Mouse (Mus musculus) hindbrain, postnatal 0 days (tissue): ENCODE data around the gene Flvcr2. TPM values are rescaled to one million over a fixed set of nuclear protein-coding genes. Genes with fewer than 3 reads are reported as not detected.

Experiments
- ATAC-seq: fragments of 200-750 bp; cut with Nextera tagmentation; 2 replicates; pipeline ENCODE4 v1.8.0; 2017; ENCODE audit warnings: mild to moderate bottlenecking, moderate TSS enrichment, moderate library complexity
- DNase-seq: peaks from one replicate; pipeline ENCODE4 v3.0.0-alpha.2; 2015; ENCODE audit warnings: low spot score
- H3K27ac ChIP-seq: fragments of 300-500 bp; sonication (generic); 2 replicates; pipeline ENCODE4 v1.5.1; 2014; ENCODE audit warnings: mild to moderate bottlenecking
- H3K27me3 ChIP-seq: fragments of 300-500 bp; sonication (generic); 2 replicates; pipeline ENCODE4 v1.6.1; 2014; ENCODE audit warnings: low read length, mixed read lengths; ENCODE audit not compliant: insufficient read depth
- H3K36me3 ChIP-seq: fragments of 300-500 bp; sonication (generic); 2 replicates; pipeline ENCODE4 v1.6.1; 2014; ENCODE audit warnings: low read length, mixed read lengths; ENCODE audit not compliant: insufficient read depth
- H3K4me1 ChIP-seq: fragments of 300-500 bp; sonication (generic); 2 replicates; pipeline ENCODE4 v1.6.1; 2014; ENCODE audit warnings: antibody characterized with exemption, low read length, mixed read lengths; ENCODE audit not compliant: insufficient read depth
- H3K4me2 ChIP-seq: fragments of 300-500 bp; sonication (generic); 2 replicates; pipeline ENCODE4 v1.6.1; 2014; ENCODE audit warnings: low read depth, mild to moderate bottlenecking, low read length, moderate library complexity, mixed read lengths
- H3K4me3 ChIP-seq: fragments of 300-500 bp; sonication (generic); 2 replicates; pipeline ENCODE4 v1.5.1; 2014; ENCODE audit warnings: low read length
- H3K9ac ChIP-seq: fragments of 300-500 bp; sonication (generic); replicated peaks from 2 replicates; pipeline ENCODE4 v1.6.1; 2014; ENCODE audit warnings: mild to moderate bottlenecking, low read length, moderate library complexity, mixed read lengths
- H3K9me3 ChIP-seq: fragments of 300-500 bp; sonication (generic); 2 replicates; pipeline ENCODE4 v1.6.1; 2016; ENCODE audit warnings: low read length, mixed read lengths
- CTCF ChIP-seq: IDR thresholded peaks from 2 replicates; pipeline ENCODE4 v1.5.1; 2016; ENCODE audit warnings: antibody characterized with exemption, control low read depth, low read depth
- WGBS: fragments of 180-500 bp; shearing (Covaris S2); extraction: QIAGEN DNeasy Blood & Tissue Kit; methylation state at CpG from one replicate; pipeline ENCODE4 v1.1.7; 2014; 5-methylcytosine and 5-hydroxymethylcytosine counted together
- polyA plus RNA-seq: library from polyadenylated mRNA; unstranded; fragments of >200 nt; fragmentation: Nextera tagmentation; extraction: Ambion mirVana; gene quantifications from 2 replicates; pipeline ENCODE4 v1.2.1, GENCODE M21; 2015
- total RNA-seq: library from RNA; depleted of rRNA; stranded (reverse); fragments of >200 nt; gene quantifications from 2 replicates; pipeline ENCODE4 v1.2.3, GENCODE M21; 2014

Gene Flvcr2
- total and polyA plus RNA-seq, 2 experiments from 2014 or later, result 4.3 to 9.5 TPM

GRCm38 (mm10) chr12:85848164-85848958, 102.0 kb downstream of the Flvcr2 start:
- ATAC-seq (peak; percentile 66; the same call in 1 of the 2 replicates), DNase-seq (peak; percentile 67)
- no peak overlapping the region for H3K4me3 ChIP-seq
- H3K27ac ChIP-seq, result no peak overlapping the region
- no peaks in the 10 kb centered on the region for H3K27me3 ChIP-seq
- H3K4me1 ChIP-seq, result no peaks in the 10 kb centered on the region
- WGBS, result 83% methylated on average over 7 of the region's 7 CpGs
- H3K4me2 ChIP-seq, result no peak overlapping the region
- H3K9ac ChIP-seq, result no peak overlapping the region
- peaks cover 8% of the 10 kb centered on the region; the same call in 1 of the 2 replicates for H3K36me3 ChIP-seq
- peak; percentile 78 for TF ChIP-seq CTCF
- no peaks in the 10 kb centered on the region for H3K9me3 ChIP-seq

DNA sequence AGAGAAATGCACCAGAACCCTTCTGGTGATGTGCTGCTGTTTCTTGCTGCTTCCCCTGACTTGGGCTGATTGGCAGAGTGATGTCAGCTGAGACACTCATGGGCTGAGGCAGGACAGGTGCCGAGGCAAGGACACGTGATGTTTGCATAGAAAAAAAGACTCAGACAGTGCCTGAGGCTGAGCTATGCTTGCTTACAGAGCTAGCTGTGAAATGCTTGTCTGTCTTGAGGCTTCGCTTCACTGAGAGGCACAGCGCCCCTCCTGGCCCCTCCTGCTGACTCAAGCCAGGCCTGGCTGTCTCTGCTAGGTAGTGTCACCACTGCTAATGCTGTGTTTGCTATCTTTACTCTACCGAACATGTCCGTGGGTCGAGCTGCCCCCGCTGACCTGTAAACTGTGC, 104.3 kb downstream of the Flvcr2 start:
- TF ChIP-seq CTCF, result no peak
- WGBS, result 89% methylated on average over 8 of the region's 8 CpGs

DNA sequence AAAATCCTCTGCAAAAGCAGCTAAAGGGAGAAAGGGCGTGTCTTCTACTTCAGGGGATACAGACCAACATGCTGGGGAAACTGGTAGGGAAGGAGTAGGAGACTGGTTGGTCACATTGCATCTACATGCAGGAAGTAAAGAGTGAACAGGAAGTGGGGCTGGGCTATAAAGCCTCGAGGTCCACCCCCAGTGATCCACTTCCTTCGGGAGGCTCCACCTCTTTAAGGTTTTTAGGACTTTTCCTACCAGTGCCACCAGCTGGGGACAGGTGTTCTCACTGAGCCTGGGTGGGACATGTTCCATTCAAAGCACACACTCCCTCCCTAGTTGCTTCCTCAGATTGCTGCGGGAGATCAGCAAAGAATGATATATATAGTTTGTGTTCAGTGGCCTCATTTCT, 107.5 kb downstream of the Flvcr2 start:
- H3K4me2 ChIP-seq, result no peak overlapping the region
- TF ChIP-seq CTCF, result no peak
- no peaks in the 10 kb centered on the region for H3K9me3 ChIP-seq
- no peaks in the 10 kb centered on the region for H3K27me3 ChIP-seq
- no peaks in the 10 kb centered on the region for H3K4me1 ChIP-seq
- no peak for DNase-seq
- no peak overlapping the region for H3K27ac ChIP-seq
- H3K4me3 ChIP-seq, result no peak overlapping the region
- ATAC-seq, result no peak
- no peaks in the 10 kb centered on the region for H3K36me3 ChIP-seq
- H3K9ac ChIP-seq, result no peak overlapping the region
- 89% methylated on average over 4 of the region's 4 CpGs for WGBS

More for the DNA sequence above, 104.3 kb downstream of the Flvcr2 start:
- DNase-seq (no peak), ATAC-seq (no peak)
- Histone ChIP-seq H3K9ac (no peak overlapping the region), H3K4me3 (no peak overlapping the region), H3K36me3 (no peaks in the 10 kb centered on the region; the same call in 1 of the 2 replicates), H3K4me2 (no peak overlapping the region), H3K9me3 (no peaks in the 10 kb centered on the region), H3K27ac (no peak overlapping the region), H3K27me3 (no peaks in the 10 kb centered on the region), H3K4me1 (no peaks in the 10 kb centered on the region)

- DNase-seq (no peak), ATAC-seq (no peak)
- Histone ChIP-seq H3K4me1 (no peaks in the 10 kb centered on the region), H3K4me2 (no peak overlapping the region), H3K9me3 (no peaks in the 10 kb centered on the region), H3K27ac (no peak overlapping the region), H3K4me3 (no peak overlapping the region), H3K36me3 (no peaks in the 10 kb centered on the region), H3K27me3 (no peaks in the 10 kb centered on the region), H3K9ac (no peak overlapping the region)
- WGBS, result 80% methylated on average over 1 of the region's 1 CpGs
- TF ChIP-seq CTCF, result no peak
Measured at GRCm38 (mm10) chr12:85854271-85854670, 107.9 kb downstream of the Flvcr2 start.

DNA sequence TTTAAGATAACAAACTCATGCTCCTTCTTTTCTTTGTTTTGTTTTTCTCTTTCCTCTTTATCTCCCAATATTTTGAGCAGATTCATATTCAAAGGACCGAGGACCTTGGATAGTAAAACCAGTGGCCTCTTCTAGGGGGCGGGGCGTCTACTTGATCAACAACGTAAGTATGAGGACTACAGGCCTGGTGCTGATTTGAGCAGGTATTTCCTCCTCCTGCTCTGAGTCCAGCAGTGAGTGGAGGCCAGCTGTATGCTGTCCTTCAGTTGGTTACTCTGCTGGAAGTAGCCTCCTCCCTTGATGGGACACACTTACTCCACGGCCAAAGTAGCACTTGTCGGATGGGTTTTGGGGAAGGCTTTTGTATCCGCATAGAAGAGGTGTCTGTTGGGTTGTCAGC, 111.0 kb downstream of the Flvcr2 start:
- TF ChIP-seq CTCF, result no peak
- DNase-seq (no peak), ATAC-seq (no peak)
- Histone ChIP-seq H3K36me3 (no peaks in the 10 kb centered on the region), H3K9ac (no peak overlapping the region), H3K4me1 (no peaks in the 10 kb centered on the region), H3K4me2 (no peak overlapping the region), H3K27me3 (no peaks in the 10 kb centered on the region), H3K27ac (no peak overlapping the region), H3K4me3 (no peak overlapping the region), H3K9me3 (no peaks in the 10 kb centered on the region)
- WGBS, result 93% methylated on average over 7 of the region's 7 CpGs

DNA sequence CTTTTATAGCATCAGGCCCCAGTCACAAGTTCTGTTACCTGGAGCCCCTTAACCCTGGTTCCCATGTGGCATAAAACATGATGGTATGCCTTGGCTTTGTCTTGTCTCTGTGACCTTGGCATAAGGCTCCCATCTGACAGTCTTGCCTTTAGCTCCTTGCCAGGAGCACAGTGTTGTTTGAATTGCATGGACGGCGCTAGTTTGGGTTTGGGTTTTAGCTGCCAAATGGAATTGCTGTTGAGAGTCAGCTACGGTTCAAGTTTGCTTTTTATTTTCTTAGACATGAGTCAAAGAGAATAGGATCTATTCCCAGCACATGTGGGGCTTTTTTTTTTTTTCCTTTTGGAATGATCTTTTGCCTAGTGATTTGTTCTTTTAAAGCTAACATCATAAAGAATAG, 112.8 kb downstream of the Flvcr2 start:
- WGBS, result 44% methylated on average over 3 of the region's 3 CpGs
- H3K27ac ChIP-seq, result no peak overlapping the region
- H3K4me1 ChIP-seq, result peaks cover 6% of the 10 kb centered on the region; the same call in 1 of the 2 replicates
- TF ChIP-seq CTCF, result no peak
- no peak overlapping the region for H3K9ac ChIP-seq
- H3K27me3 ChIP-seq, result no peaks in the 10 kb centered on the region
- ATAC-seq (no peak), DNase-seq (no peak)
- no peaks in the 10 kb centered on the region for H3K9me3 ChIP-seq
- H3K36me3 ChIP-seq, result no peaks in the 10 kb centered on the region
- no peak overlapping the region for H3K4me2 ChIP-seq
- H3K4me3 ChIP-seq, result no peak overlapping the region

GRCm38 (mm10) chr12:85859511-85860189, 113.3 kb downstream of the Flvcr2 start:
- DNase-seq, result peak; percentile 17
- TF ChIP-seq CTCF, result no peak

More at GRCm38 (mm10) chr12:85859511-85860189, 113.3 kb downstream of the Flvcr2 start:
- no peak for ATAC-seq
- no peak overlapping the region for H3K4me3 ChIP-seq
- H3K4me1 ChIP-seq, result peaks cover 6% of the 10 kb centered on the region; the same call in 1 of the 2 replicates
- no peaks in the 10 kb centered on the region for H3K36me3 ChIP-seq
- H3K9me3 ChIP-seq, result no peaks in the 10 kb centered on the region
- no peak overlapping the region for H3K4me2 ChIP-seq
- H3K27ac ChIP-seq, result no peak overlapping the region
- 40% methylated on average over 3 of the region's 3 CpGs for WGBS
- H3K9ac ChIP-seq, result no peak overlapping the region
- H3K27me3 ChIP-seq, result no peaks in the 10 kb centered on the region
